Mouse (Mus musculus) thymus, postnatal 0 days (tissue): ENCODE results near the gene Unc5a. TPM values are rescaled to one million over a fixed set of nuclear protein-coding genes. Genes with fewer than 3 reads are reported as not detected.

ENCODE experiments used
- polyA plus RNA-seq: library from polyadenylated mRNA; unstranded; fragments of >200 nt; fragmentation: Nextera tagmentation; extraction: Ambion mirVana; gene quantifications from 2 replicates; pipeline ENCODE4 v1.2.1, GENCODE M21; 2015

Gene Unc5a
- polyA plus RNA-seq, 1 experiment from 2014 or later: 0.75 TPM

Other genes starting within 250 kb of the Unc5a start
- 0.14 and 0.22 TPM in 2 replicates for gene Cdhr2, start 247.9 kb upstream of the Unc5a start, polyA plus RNA-seq
- 0.77 and 1.0 TPM in 2 replicates for gene Gprin1, start 199.5 kb upstream of the Unc5a start, polyA plus RNA-seq
- 0.31 TPM in 1 of 2 replicates, not detected in the other for gene Sncb, start 182.8 kb upstream of the Unc5a start, polyA plus RNA-seq
- gene Eif4e1b, start 165.4 kb upstream of the Unc5a start, polyA plus RNA-seq: not detected in 2 replicates
- gene Tspan17, start 160.0 kb upstream of the Unc5a start, polyA plus RNA-seq: 4.4 and 5.0 TPM in 2 replicates
- 0.81 and 0.96 TPM in 2 replicates for gene Hk3, start 72.0 kb downstream of the Unc5a start, polyA plus RNA-seq
- 26.9 and 29.5 TPM in 2 replicates for gene Uimc1, start 150.9 kb downstream of the Unc5a start, polyA plus RNA-seq
- gene Zfp346, start 155.9 kb downstream of the Unc5a start, polyA plus RNA-seq: 13.0 and 14.1 TPM in 2 replicates
- gene Gm17617, start 184.1 kb downstream of the Unc5a start, polyA plus RNA-seq: not detected in 2 replicates
- gene Fgfr4, start 203.2 kb downstream of the Unc5a start, polyA plus RNA-seq: 0.06 TPM in 1 of 2 replicates, not detected in the other